In the genomic region with DNA sequence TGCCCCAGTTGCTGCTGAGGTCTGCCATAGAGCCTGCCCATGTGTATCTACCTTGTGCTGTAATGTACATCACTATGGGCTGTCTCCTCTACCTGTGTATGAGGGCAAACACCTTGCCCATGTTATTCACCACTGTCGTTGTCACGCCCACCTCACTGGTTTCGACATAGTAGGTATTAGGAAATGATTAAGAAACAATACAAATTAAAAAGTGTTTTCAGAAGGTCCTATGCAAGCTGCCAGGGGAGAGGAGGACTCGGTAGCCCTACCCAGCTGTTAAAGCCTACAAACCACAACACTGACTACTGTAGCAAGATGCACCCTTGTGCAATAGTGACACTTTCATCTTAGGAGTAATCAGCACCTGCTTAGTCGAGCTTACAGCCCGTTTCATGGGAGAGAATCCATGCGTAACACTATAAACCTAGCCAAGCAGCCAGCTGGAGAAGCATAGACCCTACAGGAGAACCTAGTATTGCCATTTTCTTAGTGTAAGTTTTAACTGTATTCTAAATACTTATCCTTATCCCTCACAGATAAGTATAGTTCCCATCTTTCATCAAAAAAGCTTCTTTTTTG, we compare ENCODE assay signal across 27 mouse cellular contexts. TPM values are rescaled to one million over a fixed set of nuclear protein-coding genes. Genes with fewer than 3 reads are reported as not detected.
A peak's percentile ranks its signal among the peaks of the same experiment; 100 is the strongest.
DNase-seq lines count a peak whose midpoint lies in the region; ATAC-seq and TF ChIP-seq lines count a peak whose summit lies in the region.
"Had no signal": no experiment of that assay in that cellular context is flagged by ENCODE, and none has a peak within 500 bp of the region (broad histone marks: within the 10 kb centered on the region; RNA-seq: fewer than 3 reads in every experiment).

No protein-coding gene starts in this region.

- H3K4me3 ChIP-seq in kidney, postnatal 0 days (replicated peaks; ENCODE audit: low read depth, low read length): no peak overlapping the region
- H3K4me3 ChIP-seq in forebrain, embryonic 13.5 days: no peak overlapping the region
- H3K4me3 ChIP-seq: erythroblast, embryonic 14.5 days; hindbrain, embryonic 12.5 days; intestine, embryonic 15.5 days; layer of hippocampus, adult 2 months; midbrain, embryonic 13.5 days had no signal

- no peaks in the 10 kb centered on the region for H3K27me3 ChIP-seq in kidney, postnatal 0 days (ENCODE audit: insufficient read depth, low read length)
- H3K27me3 ChIP-seq in forebrain, embryonic 13.5 days: no peaks in the 10 kb centered on the region
- H3K27me3 ChIP-seq: hindbrain, embryonic 12.5 days; intestine, embryonic 15.5 days; midbrain, embryonic 13.5 days had no signal

- 57% methylated on average over 7 of the region's 7 CpGs for WGBS in kidney, postnatal 0 days
- 90% methylated on average over 7 of the region's 7 CpGs for WGBS in forebrain, embryonic 13.5 days

- no peak overlapping the region for H3K27ac ChIP-seq in kidney, postnatal 0 days
- H3K27ac ChIP-seq in forebrain, embryonic 13.5 days: no peak overlapping the region
- H3K27ac ChIP-seq: hindbrain, embryonic 12.5 days; intestine, embryonic 15.5 days; layer of hippocampus, adult 2 months; midbrain, embryonic 13.5 days; stomach, postnatal 0 days had no signal

- H3K4me1 ChIP-seq in kidney, postnatal 0 days (replicated peaks; ENCODE audit: insufficient read depth, low read length): no peaks in the 10 kb centered on the region
- H3K4me1 ChIP-seq in forebrain, embryonic 13.5 days: no peaks in the 10 kb centered on the region
- H3K4me1 ChIP-seq: hindbrain, embryonic 12.5 days; intestine, embryonic 15.5 days; midbrain, embryonic 13.5 days had no signal

- no peak overlapping the region for H3K4me2 ChIP-seq in kidney, postnatal 0 days (ENCODE audit: low read length)
- H3K4me2 ChIP-seq in forebrain, embryonic 13.5 days: no peak overlapping the region
- H3K4me2 ChIP-seq: hindbrain, embryonic 12.5 days; intestine, embryonic 15.5 days; lung, embryonic 14.5 days; midbrain, embryonic 13.5 days had no signal

- no peaks in the 10 kb centered on the region for H3K9me3 ChIP-seq in kidney, postnatal 0 days (replicated peaks; ENCODE audit: low read length)
- no peaks in the 10 kb centered on the region for H3K9me3 ChIP-seq in forebrain, embryonic 13.5 days (replicated peaks)
- H3K9me3 ChIP-seq: G1E; hindbrain, embryonic 12.5 days; intestine, embryonic 15.5 days; midbrain, embryonic 13.5 days had no signal

- no peak overlapping the region for H3K9ac ChIP-seq in kidney, postnatal 0 days (ENCODE audit: low read depth, low read length)
- H3K9ac ChIP-seq in forebrain, embryonic 13.5 days: no peak overlapping the region
- H3K9ac ChIP-seq: hindbrain, embryonic 12.5 days; intestine, embryonic 15.5 days; lung, embryonic 14.5 days; midbrain, embryonic 13.5 days had no signal

- H3K36me3 ChIP-seq in kidney, postnatal 0 days (ENCODE audit: insufficient read depth, low read length): no peaks in the 10 kb centered on the region
- no peaks in the 10 kb centered on the region for H3K36me3 ChIP-seq in forebrain, embryonic 13.5 days (ENCODE audit: poor library complexity, severe bottlenecking)
- H3K36me3 ChIP-seq: G1E; hindbrain, embryonic 12.5 days; intestine, embryonic 15.5 days; midbrain, embryonic 13.5 days had no signal

- no peak for TF ChIP-seq CTCF in kidney, postnatal 0 days (IDR thresholded peaks at IDR 0.05; ENCODE audit: low read depth)

- DNase-seq in kidney, postnatal 0 days (ENCODE audit: low spot score): peak; percentile 12
- no peak for DNase-seq in kidney, postnatal 25 days
- DNase-seq in T-cell, adult 2 months (ENCODE audit: low spot score): peak; percentile 57
- peak; percentile 75 for DNase-seq in thymus, postnatal 0 days (ENCODE audit: low spot score)
- DNase-seq in ovary, postnatal 14 days (ENCODE audit: low spot score): no peak
- no peak for DNase-seq in B cell, adult 2 months
- DNase-seq: adrenal gland, postnatal 25 days; cerebellum, adult 18-20 months; cerebellum, postnatal 36 days; gastrocnemius, postnatal 14 days; heart, postnatal 14 days; kidney, adult 9 months; left cerebral cortex, postnatal 4 days; lung, embryonic 14.5 days had no signal

- ATAC-seq in kidney, postnatal 0 days (replicated peaks; ENCODE audit: low FRiP score, low read depth): no peak
- ATAC-seq in inflammation-experienced regulatory T-cells, adult 6 months: peak; percentile 46
- no peak for ATAC-seq in forebrain, embryonic 13.5 days
- ATAC-seq: forebrain, embryonic 14.5 days; intestine, embryonic 15.5 days; midbrain, embryonic 13.5 days had no signal

RNA-seq across cellular contexts. Expression of gene Itk, which starts 9.1 kb away (rescaled TPM):
- 0.04 and 0.05 TPM in 2 replicates for polyA plus RNA-seq in kidney, postnatal 0 days (2015; fragmentation: Nextera tagmentation; extraction: Ambion mirVana)
- 100 to 1,000 TPM in 2 of 3 experiments, 10 to 100 TPM in 1; 82.4 to 182 (median 158) TPM for polyA plus RNA-seq in inflammation-experienced regulatory T-cells, adult 6 months (2017; shearing (Covaris generic))
- polyA plus RNA-seq in thymus, postnatal 0 days (2015; fragmentation: Nextera tagmentation; extraction: Ambion mirVana): 99.7 and 113 TPM in 2 replicates
- not detected in 2 replicates for polyA plus RNA-seq in forebrain, embryonic 13.5 days (2015; fragmentation: Nextera tagmentation; extraction: Ambion mirVana)
- polyA plus RNA-seq: embryonic facial prominence, embryonic 11.5 days; forebrain, embryonic 14.5 days; hindbrain, embryonic 12.5 days; midbrain, embryonic 13.5 days; neural tube, embryonic 14.5 days had no signal

RNA-seq across cellular contexts. Expression of gene Fam71b, which starts 16.2 kb away (rescaled TPM):
- not detected in 2 replicates for polyA plus RNA-seq in kidney, postnatal 0 days (2015; fragmentation: Nextera tagmentation; extraction: Ambion mirVana)
- under 1 TPM in 1 of 3 experiments, not detected in 2; 0.69 TPM for polyA plus RNA-seq in inflammation-experienced regulatory T-cells, adult 6 months (2017; shearing (Covaris generic))
- polyA plus RNA-seq in thymus, postnatal 0 days (2015; fragmentation: Nextera tagmentation; extraction: Ambion mirVana): 0.73 and 1.1 TPM in 2 replicates
- not detected in 2 replicates for polyA plus RNA-seq in forebrain, embryonic 13.5 days (2015; fragmentation: Nextera tagmentation; extraction: Ambion mirVana)
- polyA plus RNA-seq: embryonic facial prominence, embryonic 11.5 days; erythroblast, embryonic 14.5 days; forebrain, embryonic 14.5 days; G1E; hindbrain, embryonic 12.5 days; intestine, embryonic 15.5 days; liver, adult 2 months; lung, embryonic 14.5 days; midbrain, embryonic 13.5 days; neural tube, embryonic 14.5 days; stomach, postnatal 0 days had no signal

RNA-seq across cellular contexts. Expression of gene Med7, which starts 56.5 kb away (rescaled TPM):
- 80.5 and 87.9 TPM in 2 replicates for polyA plus RNA-seq in kidney, postnatal 0 days (2015; fragmentation: Nextera tagmentation; extraction: Ambion mirVana)
- 10 to 100 TPM; 35.9 to 39.6 (median 37.9) TPM for polyA plus RNA-seq in inflammation-experienced regulatory T-cells, adult 6 months (2017; shearing (Covaris generic))
- 66.4 and 69.4 TPM in 2 replicates for polyA plus RNA-seq in thymus, postnatal 0 days (2015; fragmentation: Nextera tagmentation; extraction: Ambion mirVana)
- 94.8 and 95.0 TPM in 2 replicates for polyA plus RNA-seq in forebrain, embryonic 13.5 days (2015; fragmentation: Nextera tagmentation; extraction: Ambion mirVana)

Comparison
In these comparisons a context has a peak if more than half of its experiments do, and no peak if none do; other contexts are left out.
1. DNase-seq: peak in kidney, postnatal 0 days (single experiment), T-cell, adult 2 months (single experiment) and thymus, postnatal 0 days (single experiment); none in kidney, postnatal 25 days (0 of 2), ovary, postnatal 14 days (single experiment) and B cell, adult 2 months (0 of 2).
2. RNA of gene Itk, which starts 9.1 kb away (polyA plus RNA-seq): 82.4 to 182 TPM in inflammation-experienced regulatory T-cells, adult 6 months and 99.7 to 113 TPM in thymus, postnatal 0 days; 0.04 to 0.05 TPM in kidney, postnatal 0 days and not detected in forebrain, embryonic 13.5 days; every median in the first group is over 10 times any median in the second.